Mouse (Mus musculus) erythroblast, embryonic 14.5 days (primary cell): Measurements from ENCODE around the gene Cfap69. TPM values are rescaled to one million over a fixed set of nuclear protein-coding genes. Genes with fewer than 3 reads are reported as not detected.
"Not testable (repeated sequence)": the region's sequence is repeated elsewhere in the genome, so short reads cannot be mapped to it uniquely, and the experiment has no call there.

ENCODE experiments used
- H3K27me3 ChIP-seq: 2 replicates; pipeline ENCODE4 v1.6.1; 2012; ENCODE audit warnings: inconsistent platforms; ENCODE audit not compliant: control insufficient read depth
- H3K36me3 ChIP-seq: 2 replicates; pipeline ENCODE4 v1.6.1; 2012; ENCODE audit warnings: mild to moderate bottlenecking, inconsistent platforms; ENCODE audit not compliant: control insufficient read depth
- H3K4me1 ChIP-seq: 2 replicates; pipeline ENCODE4 v1.6.1; 2012; ENCODE audit warnings: inconsistent platforms; ENCODE audit not compliant: control insufficient read depth
- H3K4me3 ChIP-seq: replicated peaks from 2 replicates; pipeline ENCODE3; 2012; ENCODE audit warnings: moderate library complexity, mild to moderate bottlenecking, inconsistent platforms
- H3K9me3 ChIP-seq: 2 replicates; pipeline ENCODE4 v1.6.1; 2012; ENCODE audit warnings: low read length, inconsistent platforms, mixed read lengths; ENCODE audit not compliant: control insufficient read depth
- GATA1 ChIP-seq: IDR thresholded peaks from 2 replicates; pipeline ENCODE4 v1.6.1; 2012; ENCODE audit warnings: low read length, inconsistent platforms, mixed read lengths
- TAL1 ChIP-seq: IDR thresholded peaks from 3 replicates; pipeline ENCODE4 v1.6.1; 2012; ENCODE audit warnings: low read length, inconsistent platforms, mixed read lengths
- polyA plus RNA-seq: library from polyadenylated mRNA; stranded (reverse); fragments of >175 nt; gene quantifications from 2 replicates; pipeline ENCODE4 v1.2.3, GENCODE M21; 2012

Cfap69 gene
- polyA plus RNA-seq, 1 experiment = 0.01 TPM

DNA sequence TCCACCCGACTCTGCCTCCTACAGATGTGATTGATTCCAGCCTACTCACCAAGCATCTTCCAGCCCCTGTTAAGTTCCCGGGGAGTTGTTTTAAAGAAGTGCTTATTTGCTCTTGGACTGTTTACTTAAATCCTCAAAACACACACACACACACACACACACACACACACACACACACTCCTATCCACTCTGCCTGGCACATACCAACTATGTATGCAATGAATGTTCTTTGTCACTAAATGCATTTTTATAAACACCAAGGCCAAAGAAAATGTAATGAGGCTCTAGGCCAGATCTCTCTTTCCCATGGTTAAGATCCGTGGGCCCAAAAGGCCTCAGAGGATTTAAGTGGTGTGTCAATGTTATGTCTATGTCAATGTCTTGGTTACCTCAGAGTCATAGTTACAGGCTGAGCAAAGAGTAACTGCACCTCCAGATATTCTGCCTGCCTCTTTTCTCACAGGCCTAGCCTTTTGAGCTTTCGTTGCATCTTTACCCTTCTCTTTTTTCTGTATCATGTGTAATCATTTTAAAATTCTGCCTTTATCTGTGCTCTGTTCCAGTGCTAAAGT lies 28.2 kb upstream of the Cfap69 start:
- no peak overlapping the region for H3K4me3 ChIP-seq

DNA sequence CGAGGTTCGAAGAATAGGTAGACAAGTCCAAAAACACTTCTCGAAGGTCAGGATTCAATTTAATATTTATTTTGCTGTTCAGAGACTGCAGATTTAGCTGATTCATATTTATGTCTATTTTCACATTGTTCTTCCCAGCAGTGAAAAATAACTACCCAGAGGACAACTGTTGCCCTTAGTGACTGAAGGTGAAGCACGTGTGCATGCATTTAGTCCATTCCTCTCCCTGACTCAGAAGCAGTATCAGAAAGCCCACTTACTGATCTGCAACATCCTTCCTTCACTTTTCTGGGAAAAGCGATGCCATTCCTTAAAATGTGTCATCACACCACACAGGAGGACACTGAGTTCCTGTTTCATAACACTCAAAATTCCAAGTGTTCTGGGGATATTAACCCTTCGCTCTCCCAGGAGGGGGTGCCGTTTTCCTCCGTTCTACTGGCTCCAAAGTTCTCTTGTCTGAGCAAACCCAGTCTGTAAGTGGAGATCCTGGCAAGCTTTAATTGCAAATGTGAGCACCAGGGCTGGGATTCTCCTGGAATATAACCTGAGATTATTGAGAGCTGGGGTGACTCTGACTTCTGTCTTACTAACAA lies 25.0 kb upstream of the Cfap69 start:
- TF ChIP-seq GATA1 = no peak
- no peak for TF ChIP-seq TAL1
- Histone ChIP-seq H3K4me1 (no peaks in the 10 kb centered on the region), H3K9me3 (no peaks in the 10 kb centered on the region), H3K36me3 (no peaks in the 10 kb centered on the region), H3K27me3 (peaks cover 19% of the 10 kb centered on the region), H3K4me3 (no peak overlapping the region)

More for the DNA sequence above, 28.2 kb upstream of the Cfap69 start:
- no peak for TF ChIP-seq GATA1
- peaks cover 26% of the 10 kb centered on the region for H3K27me3 ChIP-seq
- no peaks in the 10 kb centered on the region for H3K4me1 ChIP-seq
- no peaks in the 10 kb centered on the region for H3K9me3 ChIP-seq
- no peaks in the 10 kb centered on the region for H3K36me3 ChIP-seq

DNA sequence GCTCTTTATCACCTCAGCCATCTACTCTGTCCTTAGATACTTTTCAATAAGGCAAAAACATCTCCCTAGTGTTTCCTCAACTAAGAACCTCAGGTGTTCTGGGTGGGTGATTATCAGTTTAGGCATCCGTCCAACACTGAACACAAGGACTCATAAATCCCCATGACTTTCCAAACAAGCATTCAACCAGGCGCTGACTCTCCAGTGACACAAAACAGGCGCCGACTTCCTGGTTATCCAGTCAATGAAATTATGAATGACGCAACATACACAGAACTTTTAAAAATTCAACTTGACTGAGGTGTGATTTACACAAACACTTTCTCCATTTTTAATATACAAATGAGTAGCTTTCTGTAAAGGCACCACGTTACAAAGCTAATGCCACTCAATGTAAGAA lies 24.2 kb upstream of the Cfap69 start:
- Histone ChIP-seq H3K9me3 (no peaks in the 10 kb centered on the region), H3K4me3 (no peak overlapping the region), H3K36me3 (no peaks in the 10 kb centered on the region), H3K4me1 (no peaks in the 10 kb centered on the region), H3K27me3 (peaks cover 11% of the 10 kb centered on the region)
- TF ChIP-seq GATA1 (no peak), TAL1 (no peak)

DNA sequence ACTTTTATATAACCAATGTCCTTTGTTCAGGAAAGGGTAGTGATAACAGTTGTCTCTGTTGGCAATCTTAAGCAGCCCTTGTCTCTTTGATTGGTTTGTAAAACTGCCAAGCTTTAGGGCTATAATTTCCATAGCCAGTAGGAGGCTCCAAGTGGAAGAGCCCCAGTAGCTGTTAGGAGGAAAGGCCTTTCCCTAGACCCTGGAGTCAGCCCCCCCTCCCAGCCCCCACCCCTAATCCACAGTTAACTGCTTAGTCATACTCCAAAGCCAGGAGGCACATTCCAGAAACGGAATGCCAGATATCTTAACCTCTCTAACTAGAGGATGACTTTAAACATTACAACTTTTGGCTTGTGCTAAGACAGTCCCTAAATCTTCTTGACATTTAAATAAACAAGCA lies 22.9 kb upstream of the Cfap69 start:
- H3K9me3 ChIP-seq = no peaks in the 10 kb centered on the region
- peaks cover 2% of the 10 kb centered on the region; the same call in 1 of the 2 replicates for H3K27me3 ChIP-seq
- H3K36me3 ChIP-seq = no peaks in the 10 kb centered on the region
- TF ChIP-seq TAL1 (no peak), GATA1 (no peak)
- no peak overlapping the region for H3K4me3 ChIP-seq
- H3K4me1 ChIP-seq = no peaks in the 10 kb centered on the region

DNA sequence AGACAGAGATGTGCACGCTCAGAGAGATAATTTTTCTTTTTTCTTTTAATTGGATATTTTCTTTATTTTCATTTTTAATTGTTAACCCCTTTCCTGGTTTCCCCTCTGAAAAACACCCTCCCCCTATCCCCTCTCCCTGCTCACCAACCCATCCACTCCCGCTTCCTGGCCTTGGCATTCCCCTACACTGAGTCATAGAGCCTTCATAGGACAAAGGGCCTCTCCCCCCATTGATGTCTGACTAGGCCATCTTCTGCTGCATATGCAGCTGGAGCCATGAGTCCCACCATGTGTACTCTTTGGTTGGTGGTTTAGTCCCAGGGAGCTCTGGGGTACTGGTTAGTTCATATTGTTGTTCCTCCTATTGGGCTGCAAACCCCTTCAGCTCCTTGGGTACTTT lies 20.9 kb upstream of the Cfap69 start:
- H3K4me1 ChIP-seq, H3K36me3 ChIP-seq, H3K9me3 ChIP-seq, H3K27me3 ChIP-seq, H3K4me3 ChIP-seq: not testable (repeated sequence)

DNA sequence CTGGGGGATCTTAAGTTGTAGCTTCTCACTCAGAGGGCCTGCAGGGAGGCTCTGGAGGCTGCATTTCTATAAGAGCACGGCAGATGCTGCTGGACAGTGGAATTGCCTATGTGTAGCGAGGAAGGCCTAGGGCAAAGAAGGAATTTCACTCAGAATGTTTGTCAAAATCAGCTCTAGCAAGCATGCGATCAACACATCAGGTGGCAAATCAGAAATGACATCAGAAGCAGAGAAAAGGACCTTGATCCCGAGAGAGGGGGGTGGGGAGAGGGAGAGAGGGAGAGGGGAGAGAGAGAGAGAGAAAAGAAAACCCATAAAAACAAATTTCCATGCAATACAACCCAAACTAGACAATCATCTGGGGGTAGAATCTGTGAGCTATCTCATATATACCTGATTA lies 19.3 kb upstream of the Cfap69 start:
- Histone ChIP-seq H3K9me3 (no peaks in the 10 kb centered on the region), H3K4me3 (no peak overlapping the region), H3K27me3 (no peaks in the 10 kb centered on the region), H3K36me3 (no peaks in the 10 kb centered on the region), H3K4me1 (no peaks in the 10 kb centered on the region)
- TF ChIP-seq TAL1 (no peak), GATA1 (no peak)

DNA sequence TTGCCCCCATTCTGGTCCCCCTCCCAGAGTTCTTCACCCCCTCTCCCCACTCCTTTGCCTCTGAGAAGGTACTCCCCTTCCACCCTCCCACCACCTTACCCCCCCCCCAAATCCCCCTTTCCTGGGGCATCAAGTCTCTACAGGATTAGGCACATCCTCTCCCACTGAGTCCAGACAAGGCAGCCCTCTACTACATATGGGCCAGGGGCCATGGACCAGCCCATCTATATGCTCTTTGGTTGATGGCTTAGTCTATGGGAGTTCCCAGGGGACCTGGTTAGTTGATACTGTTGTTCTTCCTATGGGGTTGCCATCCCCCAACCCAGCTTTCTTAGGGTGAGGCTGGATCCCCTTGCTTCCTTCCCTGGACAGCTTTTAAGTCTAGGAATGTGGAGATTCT lies 15.4 kb upstream of the Cfap69 start:
- TF ChIP-seq GATA1 = no peak
- no peak for TF ChIP-seq TAL1
- H3K36me3 ChIP-seq = no peaks in the 10 kb centered on the region
- no peaks in the 10 kb centered on the region for H3K9me3 ChIP-seq
- no peaks in the 10 kb centered on the region for H3K27me3 ChIP-seq
- H3K4me3 ChIP-seq = no peak overlapping the region
- no peaks in the 10 kb centered on the region for H3K4me1 ChIP-seq

DNA sequence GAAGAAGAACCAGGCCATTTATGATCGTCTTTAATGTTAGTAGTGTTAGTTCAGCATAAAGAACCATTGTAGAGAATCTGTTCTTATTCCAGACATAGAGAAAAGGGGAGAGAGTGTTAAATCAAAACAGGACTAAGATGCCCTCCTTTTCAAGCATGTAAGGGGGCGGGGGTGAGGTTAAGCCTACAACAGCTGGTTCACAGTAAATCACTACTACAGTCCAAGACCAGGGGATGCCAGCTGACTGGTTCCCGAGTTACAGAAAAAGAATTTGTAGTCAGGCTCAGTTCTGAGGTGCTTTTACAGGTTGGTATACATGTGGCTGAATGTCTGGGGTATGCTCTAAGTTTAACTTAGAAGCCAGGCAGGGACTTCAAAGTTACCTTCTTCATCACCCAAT lies 12.0 kb upstream of the Cfap69 start:
- no peaks in the 10 kb centered on the region for H3K4me1 ChIP-seq
- no peaks in the 10 kb centered on the region for H3K27me3 ChIP-seq
- no peaks in the 10 kb centered on the region for H3K36me3 ChIP-seq
- no peak overlapping the region for H3K4me3 ChIP-seq
- TF ChIP-seq TAL1 (no peak), GATA1 (no peak)
- H3K9me3 ChIP-seq = no peaks in the 10 kb centered on the region

DNA sequence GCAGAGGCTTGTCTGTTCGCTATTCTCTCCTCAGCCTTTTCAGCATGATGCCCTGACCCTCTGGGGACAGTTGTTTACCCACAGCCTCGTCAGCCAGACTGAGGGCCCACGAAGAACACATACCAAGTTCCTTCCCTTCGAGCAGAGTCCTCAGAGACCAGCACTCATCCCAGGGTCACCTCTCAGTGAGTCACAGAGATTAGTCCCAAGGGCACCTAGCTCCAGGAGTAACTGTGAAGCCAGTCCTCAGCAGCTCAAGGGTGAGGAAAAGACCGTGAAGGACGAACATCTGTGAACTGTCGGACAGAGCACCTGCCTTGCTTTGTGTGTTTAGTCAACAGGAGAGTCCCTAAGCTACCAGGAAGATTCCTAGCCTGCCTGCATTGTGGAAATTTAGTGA lies 4.9 kb upstream of the Cfap69 start:
- TF ChIP-seq GATA1 (no peak), TAL1 (no peak)
- Histone ChIP-seq H3K36me3 (no peaks in the 10 kb centered on the region), H3K9me3 (no peaks in the 10 kb centered on the region), H3K4me1 (no peaks in the 10 kb centered on the region), H3K27me3 (peaks cover 3% of the 10 kb centered on the region), H3K4me3 (no peak overlapping the region)

DNA sequence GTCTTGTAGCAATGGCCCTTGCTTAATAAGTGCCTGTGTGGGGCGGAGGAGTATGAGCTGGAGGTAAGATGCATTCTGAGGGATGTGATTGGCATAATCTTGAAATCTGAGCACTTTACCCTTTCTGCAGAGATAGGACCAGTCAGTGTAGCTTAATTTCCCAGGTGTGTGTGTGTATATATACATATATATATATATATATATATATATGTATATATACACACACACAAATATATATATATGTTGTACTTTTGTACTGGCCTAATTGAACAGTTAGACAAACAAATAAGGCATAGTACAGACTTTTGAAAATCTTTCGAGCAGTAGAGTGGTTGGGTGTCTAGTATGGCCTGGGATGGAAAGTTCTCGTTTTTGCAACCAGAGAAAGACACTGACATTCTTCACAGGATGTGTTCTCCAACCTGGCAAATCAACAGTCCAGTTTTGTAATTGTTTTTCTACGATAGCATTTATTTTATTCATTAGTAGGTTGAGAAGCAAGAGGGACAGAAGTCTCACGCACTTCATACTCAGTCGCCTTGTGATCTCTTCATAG lies 410 bp upstream of the Cfap69 start:
- Histone ChIP-seq H3K4me1 (0 out of 2 replicates have a peak, but pooled peaks cover 2% of the 10 kb centered on the region), H3K9me3 (no peaks in the 10 kb centered on the region), H3K36me3 (no peaks in the 10 kb centered on the region), H3K27me3 (peaks cover 14% of the 10 kb centered on the region), H3K4me3 (no peak overlapping the region)
- TF ChIP-seq GATA1 (no peak), TAL1 (no peak)
